Mouse (Mus musculus) spleen, adult 2 months (tissue): ENCODE measurements around the gene Clba1. TPM values are rescaled to one million over a fixed set of nuclear protein-coding genes. Genes with fewer than 3 reads are reported as not detected.

Experiments used
- DNase-seq, 2 experiments: peaks; one replicate each; pipeline versions ENCODE4 v3.0.0 to v3.0.0-alpha.2; 2012 to 2021; ENCODE audit warnings: low spot score in 2 of 2, low read depth in 1 of 2
- H3K27ac ChIP-seq: fragments of 200-500 bp; 2 replicates; pipeline ENCODE4 v1.5.1; 2012; ENCODE audit warnings: low read length, inconsistent platforms; ENCODE audit not compliant: insufficient read depth
- H3K27me3 ChIP-seq: fragments of 200-500 bp; 2 replicates; pipeline ENCODE4 v1.6.1; 2012; ENCODE audit warnings: mild to moderate bottlenecking, moderate library complexity, low read length, inconsistent platforms; ENCODE audit not compliant: control insufficient read depth, insufficient read depth
- H3K36me3 ChIP-seq: fragments of 200-500 bp; 2 replicates; pipeline ENCODE4 v1.6.1; 2012; ENCODE audit warnings: mild to moderate bottlenecking, low read length, inconsistent platforms; ENCODE audit not compliant: control insufficient read depth, insufficient read depth
- H3K4me1 ChIP-seq: fragments of 200-500 bp; 2 replicates; pipeline ENCODE4 v1.6.1; 2011; ENCODE audit warnings: inconsistent platforms; ENCODE audit not compliant: control insufficient read depth, insufficient read depth, insufficient read length
- H3K4me3 ChIP-seq: fragments of 200-500 bp; 2 replicates; pipeline ENCODE4 v1.5.1; 2011; ENCODE audit warnings: mild to moderate bottlenecking, inconsistent platforms; ENCODE audit not compliant: insufficient read depth, insufficient read length; ENCODE audit errors: extremely low read depth
- CTCF ChIP-seq: fragments of 200-500 bp; IDR thresholded peaks from 2 replicates; pipeline ENCODE4 v1.5.1; 2011; ENCODE audit warnings: mild to moderate bottlenecking, inconsistent platforms; ENCODE audit not compliant: insufficient read depth, insufficient read length, insufficient replicate concordance; ENCODE audit errors: extremely low read depth
- POLR2A ChIP-seq: fragments of 200-500 bp; IDR thresholded peaks from 2 replicates; pipeline ENCODE4 v1.6.1; 2011; ENCODE audit warnings: low read depth, low read length, inconsistent platforms
- whole genome bisulfite sequencing: fragments of 180-500 bp; shearing (Covaris S2); methylation state at CpG from one replicate; pipeline ENCODE4 v1.1.7; 2018; 5-methylcytosine and 5-hydroxymethylcytosine counted together
- polyA plus RNA-seq: library from polyadenylated mRNA; depleted of rRNA; stranded (reverse); fragments of >200 nt; gene quantifications from 2 replicates; pipeline ENCODE4 v1.2.3, GENCODE M21; 2012

Gene Clba1
- polyA plus RNA-seq, 1 experiment = 0.83 TPM

- no peak overlapping the region for H3K27ac ChIP-seq
- 89% methylated on average over 5 of the region's 5 CpGs for WGBS
- TF ChIP-seq CTCF (no peak), POLR2A (no peak)
- no peak overlapping the region for H3K4me3 ChIP-seq
- peaks cover 3% of the 10 kb centered on the region; the same call in 1 of the 2 replicates for H3K4me1 ChIP-seq
- no peaks in the 10 kb centered on the region for H3K27me3 ChIP-seq
- DNase-seq = no peak
- H3K36me3 ChIP-seq = no peaks in the 10 kb centered on the region
Observed at GRCm38 (mm10) chr12:112794998-112795397, 13.7 kb upstream of the Clba1 start.

DNA sequence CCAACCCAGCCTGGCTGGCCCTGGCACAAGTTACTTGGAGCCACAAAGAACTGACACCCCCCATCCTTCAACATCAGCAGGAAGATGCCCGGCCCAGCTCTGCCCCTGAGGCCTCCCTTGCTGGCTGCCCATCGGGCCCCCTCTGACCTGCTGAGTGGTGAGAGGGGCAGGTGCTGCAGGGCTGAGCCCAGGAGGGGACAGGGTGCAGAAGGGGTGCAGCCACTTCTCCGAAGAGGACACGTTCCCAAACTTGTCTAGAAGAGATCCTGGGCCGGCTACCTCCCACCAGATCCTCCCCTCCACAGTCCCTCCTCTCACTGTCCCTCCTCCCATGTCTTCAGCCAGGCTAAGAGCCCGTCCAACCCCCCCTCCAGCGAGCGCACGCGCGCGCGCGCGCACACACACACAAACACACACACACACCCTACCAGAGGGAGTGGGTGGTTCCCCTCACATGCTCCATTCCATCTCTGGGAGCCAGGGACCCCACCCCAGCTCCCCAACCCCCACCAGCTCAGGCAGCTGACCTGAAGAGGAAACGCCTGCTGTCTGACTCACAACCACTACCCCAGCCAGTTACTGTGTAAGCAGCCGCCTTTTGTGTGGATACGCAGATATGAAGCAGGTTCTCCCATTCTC is 13.2 kb upstream of the Clba1 start:
- Histone ChIP-seq H3K4me1 (peaks cover 3% of the 10 kb centered on the region; the same call in 1 of the 2 replicates), H3K27me3 (no peaks in the 10 kb centered on the region), H3K4me3 (no peak overlapping the region)

GRCm38 (mm10) chr12:112796551-112797510 is 11.9 kb upstream of the Clba1 start:
- H3K27me3 ChIP-seq = 0 out of 2 replicates have a peak, but pooled peaks cover under 1% of the 10 kb centered on the region

More for the DNA sequence above, 13.2 kb upstream of the Clba1 start:
- DNase-seq = no peak
- 17% methylated on average over 18 of the region's 18 CpGs for WGBS
- Histone ChIP-seq H3K27ac (no peak overlapping the region), H3K36me3 (no peaks in the 10 kb centered on the region)
- TF ChIP-seq CTCF (no peak), POLR2A (no peak)

GRCm38 (mm10) chr12:112797672-112798331 is 10.9 kb upstream of the Clba1 start:
- TF ChIP-seq CTCF = no peak
- TF ChIP-seq POLR2A = no peak
- 46% methylated on average over 15 of the region's 15 CpGs for WGBS
- peaks cover 6% of the 10 kb centered on the region for H3K27me3 ChIP-seq

More at GRCm38 (mm10) chr12:112796551-112797510, 11.9 kb upstream of the Clba1 start:
- peaks cover 4% of the 10 kb centered on the region for H3K4me1 ChIP-seq
- H3K4me3 ChIP-seq = no peak overlapping the region
- H3K27ac ChIP-seq = no peak overlapping the region
- no peak for DNase-seq
- no peaks in the 10 kb centered on the region for H3K36me3 ChIP-seq
- WGBS = 81% methylated on average over 17 of the region's 17 CpGs
- TF ChIP-seq POLR2A = no peak
- TF ChIP-seq CTCF = no peak

DNA sequence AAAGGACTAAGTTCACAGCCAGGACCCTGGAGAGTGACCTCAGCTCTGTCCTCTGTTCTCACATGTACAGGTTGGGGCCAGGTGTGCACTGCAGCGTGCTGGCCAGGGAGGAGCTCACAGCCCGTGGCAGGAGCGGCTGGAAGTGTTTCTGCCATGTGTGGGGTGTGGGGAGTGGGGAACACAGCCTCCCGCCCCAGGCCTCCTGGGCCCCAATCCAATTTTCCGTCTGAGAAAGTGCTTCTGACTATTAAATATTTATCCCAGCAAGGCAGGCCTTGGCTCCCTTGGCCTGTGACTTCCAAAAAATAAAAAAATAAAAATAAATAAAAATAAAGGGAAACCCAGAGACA is 10.4 kb upstream of the Clba1 start:
- DNase-seq = no peak
- TF ChIP-seq CTCF (no peak), POLR2A (no peak)
- Histone ChIP-seq H3K4me1 (peaks cover 11% of the 10 kb centered on the region), H3K4me3 (no peak overlapping the region), H3K27me3 (peaks cover 9% of the 10 kb centered on the region), H3K27ac (no peak overlapping the region), H3K36me3 (no peaks in the 10 kb centered on the region)
- 70% methylated on average over 5 of the region's 5 CpGs for WGBS

More at GRCm38 (mm10) chr12:112797672-112798331, 10.9 kb upstream of the Clba1 start:
- no peak overlapping the region for H3K27ac ChIP-seq
- no peak overlapping the region for H3K4me3 ChIP-seq
- DNase-seq = no peak
- no peaks in the 10 kb centered on the region for H3K36me3 ChIP-seq
- H3K4me1 ChIP-seq = peaks cover 11% of the 10 kb centered on the region

DNA sequence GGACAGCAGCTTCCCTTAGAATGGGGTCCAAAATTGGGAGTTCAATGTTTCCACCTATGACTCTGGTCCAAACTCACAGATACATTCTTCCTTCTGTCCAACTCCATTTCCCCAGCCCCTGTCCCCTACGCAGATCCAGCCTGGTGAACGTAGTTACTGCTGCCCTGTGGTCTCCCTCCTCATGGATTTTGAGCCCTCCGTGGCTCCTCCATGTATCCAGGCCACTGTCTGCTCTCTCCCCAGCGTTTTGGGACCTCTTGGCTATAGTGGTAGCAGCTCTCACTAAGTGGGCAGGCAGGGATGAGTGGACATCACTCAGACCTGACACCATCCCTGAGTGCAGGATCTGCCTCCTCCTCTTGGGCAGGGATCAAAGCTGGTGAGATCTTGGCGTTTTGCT is 10.0 kb upstream of the Clba1 start:
- H3K27me3 ChIP-seq = peaks cover 9% of the 10 kb centered on the region
- TF ChIP-seq CTCF (no peak), POLR2A (no peak)
- no peak for DNase-seq
- peaks cover 11% of the 10 kb centered on the region for H3K4me1 ChIP-seq
- no peak overlapping the region for H3K27ac ChIP-seq
- WGBS = 81% methylated on average over 5 of the region's 5 CpGs
- H3K4me3 ChIP-seq = no peak overlapping the region
- H3K36me3 ChIP-seq = no peaks in the 10 kb centered on the region
